ENCODE assay signal across 7 mouse cellular contexts in genomic region chr7:45488293-45489204, GRCm38 (mm10). TPM values are rescaled to one million over a fixed set of nuclear protein-coding genes. Genes with fewer than 3 reads are reported as not detected.
DNase-seq lines count a peak whose midpoint lies in the region; ATAC-seq and TF ChIP-seq lines count a peak whose summit lies in the region.

Dhdh (minus strand) TSS chr7:45488805.

- intact Hi-C loops in gastrocnemius, postnatal 14 days (cut with DNase I; ENCODE audit: low total_unique reads): no loop called here

- no peak for TF ChIP-seq POLR2A in limb, embryonic 14.5 days (IDR thresholded peaks at IDR 0.05; ENCODE audit: borderline replicate concordance, extremely low read depth, insufficient read depth, insufficient read length)
- TF ChIP-seq POLR2A in small intestine, adult 2 months (IDR thresholded peaks at IDR 0.05; ENCODE audit: low read depth, low read length): no peak; the same call in 1 of the 2 replicates

- TF ChIP-seq CTCF in hindbrain, postnatal 0 days (IDR thresholded peaks at IDR 0.05; ENCODE audit: low read depth): no peak
- TF ChIP-seq CTCF in small intestine, adult 2 months (IDR thresholded peaks at IDR 0.05; ENCODE audit: extremely low read depth, insufficient read length, insufficient replicate concordance, low read depth, low read length): no peak

- peak; percentile 75 for ATAC-seq in hindbrain, postnatal 0 days
- peak; percentile 24 for ATAC-seq in limb, embryonic 14.5 days (ENCODE audit: low FRiP score, low read depth)
- peak; percentile 78 for ATAC-seq in midbrain, embryonic 13.5 days

- peaks cover 10% of the 10 kb centered on the region; the same call in 1 of the 2 replicates for H3K36me3 ChIP-seq in hindbrain, postnatal 0 days (ENCODE audit: insufficient read depth, low read length)
- H3K36me3 ChIP-seq in limb, embryonic 14.5 days (ENCODE audit: control insufficient read depth, insufficient read depth, low read length): peaks cover 19% of the 10 kb centered on the region
- H3K36me3 ChIP-seq in midbrain, embryonic 13.5 days: peaks cover 17% of the 10 kb centered on the region
- peaks cover 7% of the 10 kb centered on the region for H3K36me3 ChIP-seq in small intestine, adult 2 months (ENCODE audit: control insufficient read depth, insufficient read depth, low read length)

- peak within 1 kb of the TSS; percentile 82 for H3K27ac ChIP-seq in hindbrain, postnatal 0 days
- H3K27ac ChIP-seq in limb, embryonic 14.5 days (replicated peaks; ENCODE audit: low read depth, low read length): peak within 1 kb of the TSS; percentile 61
- H3K27ac ChIP-seq in midbrain, embryonic 13.5 days: peak within 1 kb of the TSS; percentile 86
- peak within 1 kb of the TSS; percentile 43; the same call in 1 of the 2 replicates for H3K27ac ChIP-seq in small intestine, adult 2 months (ENCODE audit: insufficient read depth, low read depth, low read length)

- peak within 1 kb of the TSS; percentile 52 for H3K9ac ChIP-seq in hindbrain, postnatal 0 days (replicated peaks; ENCODE audit: low read length)
- peak within 1 kb of the TSS; percentile 54 for H3K9ac ChIP-seq in limb, embryonic 14.5 days (ENCODE audit: low read depth, low read length, severe bottlenecking)
- peak within 1 kb of the TSS; percentile 65 for H3K9ac ChIP-seq in midbrain, embryonic 13.5 days (replicated peaks)

- peak; percentile 87 to 93 for DNase-seq in adrenal gland, adult (ENCODE audit: inconsistent age in 2 of 2, low spot score in 1 of 2)
- DNase-seq in cerebellum, postnatal 14 days: peak; percentile 70 to 73
- DNase-seq in gastrocnemius, postnatal 14 days: peak; percentile 81
- DNase-seq in hindbrain, postnatal 0 days (ENCODE audit: low spot score): peak; percentile 62
- DNase-seq in limb, embryonic 14.5 days (ENCODE audit: low spot score): peak; percentile 8

- 7% methylated on average over 38 of the region's 38 CpGs for WGBS in hindbrain, postnatal 0 days
- WGBS in limb, embryonic 14.5 days: 11% methylated on average over 35 of the region's 38 CpGs
- 9% methylated on average over 38 of the region's 38 CpGs for WGBS in midbrain, embryonic 13.5 days
- WGBS in small intestine, adult 2 months: 14% methylated on average over 38 of the region's 38 CpGs

- no peaks in the 10 kb centered on the region for H3K27me3 ChIP-seq in hindbrain, postnatal 0 days (ENCODE audit: insufficient read depth, low read length)
- H3K27me3 ChIP-seq in limb, embryonic 14.5 days (ENCODE audit: control insufficient read depth, insufficient read depth, low read length): no peaks in the 10 kb centered on the region
- H3K27me3 ChIP-seq in midbrain, embryonic 13.5 days: no peaks in the 10 kb centered on the region
- no peaks in the 10 kb centered on the region for H3K27me3 ChIP-seq in small intestine, adult 2 months (ENCODE audit: control insufficient read depth, insufficient read depth, low read length)

- H3K9me3 ChIP-seq in hindbrain, postnatal 0 days (ENCODE audit: low read length): no peaks in the 10 kb centered on the region
- no peaks in the 10 kb centered on the region for H3K9me3 ChIP-seq in limb, embryonic 14.5 days (ENCODE audit: control insufficient read depth, low read length)
- H3K9me3 ChIP-seq in midbrain, embryonic 13.5 days: no peaks in the 10 kb centered on the region

- no peaks in the 10 kb centered on the region for H3K4me1 ChIP-seq in hindbrain, postnatal 0 days (ENCODE audit: insufficient read depth, low read length)
- H3K4me1 ChIP-seq in limb, embryonic 14.5 days (ENCODE audit: control insufficient read depth, insufficient read depth, low read length): peaks cover 14% of the 10 kb centered on the region
- H3K4me1 ChIP-seq in midbrain, embryonic 13.5 days (replicated peaks): peaks cover 26% of the 10 kb centered on the region
- H3K4me1 ChIP-seq in small intestine, adult 2 months (ENCODE audit: control insufficient read depth, insufficient read depth, insufficient read length, low read length): peaks cover 8% of the 10 kb centered on the region

- peak within 1 kb of the TSS; percentile 59 for H3K4me2 ChIP-seq in hindbrain, postnatal 0 days (ENCODE audit: low read depth, low read length)
- peak within 1 kb of the TSS; percentile 64 for H3K4me2 ChIP-seq in limb, embryonic 14.5 days (replicated peaks; ENCODE audit: low read depth, low read length, severe bottlenecking)
- H3K4me2 ChIP-seq in midbrain, embryonic 13.5 days (replicated peaks): peak within 1 kb of the TSS; percentile 57

- peak within 1 kb of the TSS; percentile 32 for H3K4me3 ChIP-seq in hindbrain, postnatal 0 days (ENCODE audit: low read length)
- peak within 1 kb of the TSS; percentile 37 for H3K4me3 ChIP-seq in limb, embryonic 14.5 days (replicated peaks; ENCODE audit: low read length)
- peak within 1 kb of the TSS; percentile 40 for H3K4me3 ChIP-seq in midbrain, embryonic 13.5 days (replicated peaks)
- peak within 1 kb of the TSS; percentile 80 for H3K4me3 ChIP-seq in small intestine, adult 2 months (ENCODE audit: low read depth, low read length)

RNA-seq across cellular contexts. Expression of gene Dhdh, which starts in this region (rescaled TPM):
- 10 to 100 TPM in 1 of 2 experiments, 1 to 10 TPM in 1; 9.4 to 10.5 TPM for total RNA-seq in gastrocnemius, postnatal 14 days (2021)
- 4.3 and 4.7 TPM in 2 replicates for total RNA-seq in hindbrain, postnatal 0 days (2014; rRNA removed)
- 5.9 and 6.2 TPM in 2 replicates for polyA plus RNA-seq in hindbrain, postnatal 0 days (2015; fragmentation: Nextera tagmentation; extraction: Ambion mirVana)
- 2.4 and 2.9 TPM in 2 replicates for polyA plus RNA-seq in limb, embryonic 14.5 days (2012; rRNA removed)
- 2.0 and 2.6 TPM in 2 replicates for polyA plus RNA-seq in limb, embryonic 14.5 days (2014; fragmentation: Nextera tagmentation; extraction: Ambion mirVana)
- 3.3 and 3.6 TPM in 2 replicates for polyA plus RNA-seq in midbrain, embryonic 13.5 days (2015; fragmentation: Nextera tagmentation; extraction: Ambion mirVana)
- polyA plus RNA-seq in small intestine, adult 2 months (2012; rRNA removed): 0.34 and 0.41 TPM in 2 replicates

Comparison
In these comparisons a context has a peak if more than half of its experiments do, and no peak if none do; other contexts are left out.
1. Peak in every context shown above with its lines: DNase-seq, ATAC-seq, H3K4me3 ChIP-seq and H3K27ac ChIP-seq.
2. DNase-seq: peak in every context shown above with its lines; median percentile 90 in adrenal gland, adult; 81 in gastrocnemius, postnatal 14 days; 72 in cerebellum, postnatal 14 days; 62 in hindbrain, postnatal 0 days; 8 in limb, embryonic 14.5 days.
3. ATAC-seq: peak in every context shown above with its lines; median percentile 78 in midbrain, embryonic 13.5 days; 75 in hindbrain, postnatal 0 days; 24 in limb, embryonic 14.5 days.